Mouse (Mus musculus) cerebellum, adult 2 months (tissue): ENCODE measurements around the gene Macf1. TPM values are rescaled to one million over a fixed set of nuclear protein-coding genes. Genes with fewer than 3 reads are reported as not detected.

Experiments used
- DNase-seq, 2 experiments: peaks; one replicate each; pipeline ENCODE4 v3.0.0; 2021
- H3K27ac ChIP-seq: fragments of 200-500 bp; 2 replicates; pipeline ENCODE4 v1.5.1; 2012; ENCODE audit warnings: low read length, control low read depth, inconsistent platforms; ENCODE audit not compliant: insufficient read depth
- H3K27me3 ChIP-seq: fragments of 200-500 bp; 2 replicates; pipeline ENCODE4 v1.6.1; 2012; ENCODE audit warnings: inconsistent platforms, mild to moderate bottlenecking, low read length, moderate library complexity; ENCODE audit not compliant: control insufficient read depth, insufficient read depth
- H3K4me1 ChIP-seq: fragments of 200-500 bp; 2 replicates; pipeline ENCODE4 v1.6.1; 2011; ENCODE audit warnings: low read length; ENCODE audit not compliant: control insufficient read depth, insufficient read depth
- H3K4me3 ChIP-seq: fragments of 200-500 bp; replicated peaks from 2 replicates; pipeline ENCODE3; 2011; ENCODE audit warnings: mild to moderate bottlenecking, low read depth, low read length, control low read depth; ENCODE audit not compliant: insufficient read depth
- CTCF ChIP-seq: fragments of 200-500 bp; IDR thresholded peaks from 2 replicates; pipeline ENCODE4 v1.5.1; 2011; ENCODE audit warnings: low read depth, mild to moderate bottlenecking, control low read depth, low read length, moderate library complexity, borderline replicate concordance; ENCODE audit not compliant: insufficient read depth
- POLR2A ChIP-seq: fragments of 200-500 bp; IDR thresholded peaks from 2 replicates; pipeline ENCODE4 v1.6.1; 2011; ENCODE audit warnings: low read length, control low read depth, borderline replicate concordance; ENCODE audit not compliant: insufficient read depth
- WGBS: fragments of 180-500 bp; shearing (Covaris S2); methylation state at CpG from one replicate; pipeline ENCODE4 v1.1.7; 2018; 5-methylcytosine and 5-hydroxymethylcytosine counted together
- polyA plus RNA-seq: library from polyadenylated mRNA; depleted of rRNA; stranded (reverse); fragments of >200 nt; gene quantifications from 2 replicates; pipeline ENCODE4 v1.2.3, GENCODE M21; 2012

Gene Macf1
- polyA plus RNA-seq, 1 experiment: 193 TPM

DNA sequence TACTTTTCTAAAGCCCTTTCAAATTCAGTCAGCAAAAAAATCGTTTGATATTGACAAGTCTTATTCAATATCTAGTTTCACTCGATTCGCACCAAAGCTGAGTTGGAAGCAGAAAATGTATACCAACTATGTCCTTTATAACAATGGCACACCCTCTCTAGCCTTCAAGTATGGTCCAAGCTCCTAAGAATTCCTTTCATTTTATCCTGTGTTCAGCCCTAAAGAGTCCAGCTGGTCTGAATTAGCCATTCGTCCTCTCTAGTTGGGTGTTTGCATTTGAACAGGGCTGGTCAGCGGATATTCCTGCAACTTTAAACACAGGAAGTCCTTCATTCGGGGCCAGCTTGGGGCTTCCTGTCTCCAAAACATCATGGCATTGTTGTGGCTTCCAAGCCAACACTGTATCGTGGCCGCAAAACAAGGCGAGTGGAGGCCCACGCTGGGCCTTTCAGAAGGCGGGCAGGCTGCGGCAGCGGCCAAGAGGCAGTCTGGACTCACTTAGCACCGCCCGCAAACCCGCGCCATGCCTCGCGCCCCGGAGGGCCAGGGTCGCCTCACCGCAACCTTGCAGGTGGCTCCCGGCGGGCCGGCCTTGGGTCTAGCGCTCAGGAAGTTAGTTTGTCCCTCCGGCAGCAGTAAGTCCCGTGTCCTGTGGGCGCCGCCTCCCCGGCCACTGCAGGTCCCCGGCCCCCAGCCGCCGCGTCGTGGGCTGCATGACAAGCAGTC, 273.0 kb downstream of the Macf1 start:
- TF ChIP-seq CTCF: no peak
- TF ChIP-seq POLR2A: no peak
- 4% methylated on average over 36 of the region's 36 CpGs for WGBS
- H3K4me1 ChIP-seq: peaks cover 12% of the 10 kb centered on the region
- peak overlapping the region; percentile 7; the same call in 1 of the 2 replicates for H3K27ac ChIP-seq
- H3K4me3 ChIP-seq: peak overlapping the region; percentile 56
- H3K27me3 ChIP-seq: no peaks in the 10 kb centered on the region
- peak; percentile 42 to 60 for DNase-seq

- Histone ChIP-seq H3K27ac (no peak overlapping the region), H3K4me1 (peaks cover 12% of the 10 kb centered on the region), H3K27me3 (no peaks in the 10 kb centered on the region), H3K4me3 (no peak overlapping the region)
- WGBS: 59% methylated on average over 1 of the region's 1 CpGs
- DNase-seq: no peak
- no peak for TF ChIP-seq POLR2A
- TF ChIP-seq CTCF: no peak
Measured at GRCm38 (mm10) chr4:123409752-123410151, 274.4 kb downstream of the Macf1 start.

DNA sequence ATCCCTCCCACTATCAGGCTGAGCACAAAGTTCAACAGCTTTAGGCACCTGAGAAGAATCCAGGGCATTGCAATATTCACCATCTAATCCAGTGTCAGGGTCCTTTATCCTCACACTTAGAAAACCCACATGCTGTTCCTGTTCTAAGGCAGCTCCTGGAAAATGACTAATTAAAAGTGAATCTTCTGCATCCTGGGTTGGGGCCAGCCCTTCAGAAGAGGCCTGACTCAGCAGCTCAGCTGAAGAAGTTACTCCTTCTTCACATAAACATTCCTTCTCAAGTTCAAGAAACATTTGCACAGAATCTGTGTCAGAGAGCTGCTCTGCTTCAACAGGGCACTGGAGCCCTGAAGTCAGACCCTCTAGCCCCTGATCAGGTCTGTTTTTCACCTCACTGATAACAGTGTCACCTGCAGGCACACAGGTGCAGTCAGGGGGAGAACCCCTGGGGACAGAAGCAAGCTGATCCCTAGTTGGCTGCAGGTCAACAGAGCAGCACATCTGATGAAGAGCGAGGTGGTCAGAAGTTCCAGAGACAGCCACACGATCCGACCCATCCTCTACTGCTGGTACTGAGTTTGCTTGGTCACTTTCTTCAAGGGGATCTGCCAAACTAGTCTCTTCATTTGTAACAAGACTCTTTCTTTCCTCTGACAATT, 275.0 kb downstream of the Macf1 start:
- Histone ChIP-seq H3K4me1 (peaks cover 12% of the 10 kb centered on the region), H3K27me3 (no peaks in the 10 kb centered on the region), H3K27ac (no peak overlapping the region), H3K4me3 (no peak overlapping the region)
- WGBS: 60% methylated on average over 3 of the region's 3 CpGs
- TF ChIP-seq POLR2A (no peak), CTCF (no peak)
- DNase-seq: no peak

- Histone ChIP-seq H3K4me1 (peaks cover 12% of the 10 kb centered on the region), H3K27ac (0 out of 2 replicates have a peak overlapping the region, but pooled peaks have one; percentile 11)
Measured at GRCm38 (mm10) chr4:123407792-123408191, 276.4 kb downstream of the Macf1 start.

DNA sequence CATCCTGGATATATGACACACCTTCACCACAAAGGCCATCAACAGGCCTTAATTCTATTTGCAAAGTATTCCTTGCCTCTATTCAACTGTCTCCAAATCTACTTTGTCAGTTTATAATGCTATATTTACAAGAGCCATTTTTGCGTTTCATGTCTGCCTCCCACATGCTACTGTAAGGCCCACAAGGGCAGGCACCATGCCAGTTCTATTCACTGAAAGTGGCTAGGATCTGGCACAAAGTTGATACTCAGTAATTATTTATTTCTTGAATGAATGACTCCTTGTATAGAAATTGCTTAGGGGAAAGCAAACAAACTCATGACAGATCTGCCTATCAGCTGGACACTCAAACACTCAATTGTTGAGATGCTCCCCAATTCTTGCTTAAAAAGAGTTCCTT, 280.1 kb downstream of the Macf1 start:
- H3K27ac ChIP-seq: no peak overlapping the region
- peaks cover 8% of the 10 kb centered on the region for H3K4me1 ChIP-seq
- no peak overlapping the region for H3K4me3 ChIP-seq
- peak in 1 of 2 experiments; percentile 41 for DNase-seq
- no peaks in the 10 kb centered on the region for H3K27me3 ChIP-seq
- no peak for TF ChIP-seq POLR2A
- TF ChIP-seq CTCF: no peak
- 29% methylated on average over 1 of the region's 1 CpGs for WGBS

More at GRCm38 (mm10) chr4:123407792-123408191, 276.4 kb downstream of the Macf1 start:
- WGBS: 35% methylated on average over 6 of the region's 6 CpGs
- Histone ChIP-seq H3K4me3 (no peak overlapping the region), H3K27me3 (no peaks in the 10 kb centered on the region)
- DNase-seq: no peak
- no peak for TF ChIP-seq POLR2A

- H3K27ac ChIP-seq: no peak overlapping the region
- TF ChIP-seq CTCF (no peak), POLR2A (no peak)
- H3K27me3 ChIP-seq: no peaks in the 10 kb centered on the region
- no peak overlapping the region for H3K4me3 ChIP-seq
- WGBS: 95% methylated on average over 1 of the region's 1 CpGs
- H3K4me1 ChIP-seq: peaks cover 1% of the 10 kb centered on the region; the same call in 1 of the 2 replicates
- DNase-seq: no peak
Measured at GRCm38 (mm10) chr4:123402244-123402643, 281.9 kb downstream of the Macf1 start.

DNA sequence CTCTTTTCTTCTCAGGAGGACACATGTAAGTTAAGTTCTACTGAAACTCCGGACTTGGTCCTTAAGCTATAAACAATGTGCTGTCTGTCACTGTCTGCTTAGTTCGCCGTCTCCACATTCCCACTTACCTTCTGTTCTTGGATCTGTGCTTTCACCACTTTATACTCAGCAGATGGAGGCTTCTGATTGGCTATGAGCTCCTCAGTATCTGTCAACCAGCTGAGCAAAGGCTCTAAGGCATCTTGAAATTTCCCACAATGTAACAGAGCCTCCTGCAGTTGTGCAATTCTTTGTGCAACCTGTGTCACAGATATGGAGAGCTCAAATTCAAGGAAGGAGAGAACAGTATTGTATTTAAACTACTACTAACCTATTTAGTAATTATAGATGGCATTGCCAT, 282.9 kb downstream of the Macf1 start:
- no peak overlapping the region for H3K27ac ChIP-seq
- H3K4me1 ChIP-seq: no peaks in the 10 kb centered on the region
- H3K27me3 ChIP-seq: no peaks in the 10 kb centered on the region
- DNase-seq: no peak
- TF ChIP-seq POLR2A: no peak
- no peak for TF ChIP-seq CTCF
- no peak overlapping the region for H3K4me3 ChIP-seq
- 67% methylated on average over 3 of the region's 3 CpGs for WGBS

GRCm38 (mm10) chr4:123397643-123398434, 286.3 kb downstream of the Macf1 start:
- Histone ChIP-seq H3K27ac (no peak overlapping the region), H3K27me3 (no peaks in the 10 kb centered on the region), H3K4me3 (no peak overlapping the region), H3K4me1 (no peaks in the 10 kb centered on the region)
- no peak for DNase-seq
- TF ChIP-seq POLR2A (no peak), CTCF (no peak)
- WGBS: 80% methylated on average over 5 of the region's 5 CpGs
